ENCODE assay signal across 21 mouse cellular contexts in the genomic region with DNA sequence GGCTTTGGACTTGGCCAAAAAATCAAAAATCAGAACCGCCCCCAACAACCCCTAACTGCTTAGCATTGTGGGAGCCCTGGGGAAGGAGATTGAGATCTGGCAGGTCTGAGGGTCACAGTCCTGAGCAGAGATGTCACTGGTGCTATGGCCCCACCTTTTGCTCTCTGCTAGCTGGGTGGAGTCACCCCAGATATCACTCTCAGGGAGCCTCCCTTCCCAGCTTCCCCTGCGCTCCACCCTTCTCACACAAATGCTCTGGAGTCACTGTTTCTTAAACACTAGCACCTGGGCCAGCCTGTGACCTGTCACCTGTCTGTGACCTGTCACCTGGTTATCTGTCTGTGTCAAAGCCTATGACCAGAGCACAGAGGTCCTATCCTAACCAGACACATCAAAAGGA. TPM values are rescaled to one million over a fixed set of nuclear protein-coding genes. Genes with fewer than 3 reads are reported as not detected.
A peak's percentile ranks its signal among the peaks of the same experiment; 100 is the strongest.
DNase-seq lines count a peak whose midpoint lies in the region; ATAC-seq lines count a peak whose summit lies in the region.
"Had no signal": no experiment of that assay in that cellular context is flagged by ENCODE, and none has a peak within 500 bp of the region (broad histone marks: within the 10 kb centered on the region; RNA-seq: fewer than 3 reads in every experiment).

No protein-coding gene starts in this region.

- H3K27ac ChIP-seq in heart, embryonic 11.5 days (ENCODE audit: low read depth, low read length): no peak overlapping the region
- peak overlapping the region; percentile 4; the same call in 1 of the 2 replicates for H3K27ac ChIP-seq in liver, embryonic 12.5 days
- H3K27ac ChIP-seq in stomach, embryonic 15.5 days: no peak overlapping the region
- H3K27ac ChIP-seq: embryonic facial prominence, embryonic 12.5 days; left cerebral cortex, adult 2 months; neural tube, embryonic 12.5 days had no signal

- no peaks in the 10 kb centered on the region for H3K36me3 ChIP-seq in heart, embryonic 11.5 days (ENCODE audit: control insufficient read depth, insufficient read depth, low read length)
- no peaks in the 10 kb centered on the region for H3K36me3 ChIP-seq in liver, embryonic 12.5 days
- H3K36me3 ChIP-seq in stomach, embryonic 15.5 days: no peaks in the 10 kb centered on the region

- H3K4me3 ChIP-seq in heart, embryonic 11.5 days (ENCODE audit: low read depth, low read length): no peak overlapping the region
- H3K4me3 ChIP-seq in liver, embryonic 12.5 days: no peak overlapping the region
- H3K4me3 ChIP-seq in stomach, embryonic 15.5 days (replicated peaks): no peak overlapping the region
- H3K4me3 ChIP-seq: embryonic facial prominence, embryonic 12.5 days; left cerebral cortex, adult 2 months; neural tube, embryonic 12.5 days had no signal

- no peak overlapping the region for H3K9ac ChIP-seq in heart, embryonic 11.5 days (ENCODE audit: low read depth, low read length)
- H3K9ac ChIP-seq in liver, embryonic 12.5 days: 0 out of 2 replicates have a peak overlapping the region, but pooled peaks have one; percentile 29
- no peak overlapping the region for H3K9ac ChIP-seq in stomach, embryonic 15.5 days
- H3K9ac ChIP-seq: embryonic facial prominence, embryonic 12.5 days; forebrain, postnatal 0 days; lung, embryonic 14.5 days; neural tube, embryonic 12.5 days had no signal

- ATAC-seq in heart, embryonic 11.5 days (replicated peaks; ENCODE audit: insufficient number of reproducible peaks, low FRiP score, low TSS enrichment): 0 out of 2 replicates have a peak, but pooled peaks have one; percentile 61
- 0 out of 2 replicates have a peak, but pooled peaks have one; percentile 18 for ATAC-seq in common myeloid progenitor, adult 5-6 weeks (replicated peaks; ENCODE audit: low read depth, poor library complexity, severe bottlenecking)
- peak; percentile 96 for ATAC-seq in liver, embryonic 12.5 days
- peak; percentile 53; the same call in 1 of the 2 replicates for ATAC-seq in stomach, embryonic 15.5 days (ENCODE audit: insufficient read depth, low FRiP score, low read depth)
- ATAC-seq: forebrain, postnatal 0 days had no signal

- 76% methylated on average over 2 of the region's 2 CpGs for WGBS in heart, embryonic 11.5 days (ENCODE audit: insufficient replicate concordance)
- WGBS in liver, embryonic 12.5 days (ENCODE audit: insufficient replicate concordance): 54% methylated on average over 2 of the region's 2 CpGs
- WGBS in stomach, embryonic 15.5 days: 83% methylated on average over 2 of the region's 2 CpGs

- H3K9me3 ChIP-seq in heart, embryonic 11.5 days (replicated peaks; ENCODE audit: control insufficient read depth, low read length): no peaks in the 10 kb centered on the region
- no peaks in the 10 kb centered on the region for H3K9me3 ChIP-seq in liver, embryonic 12.5 days (replicated peaks)
- no peaks in the 10 kb centered on the region for H3K9me3 ChIP-seq in stomach, embryonic 15.5 days
- H3K9me3 ChIP-seq: embryonic facial prominence, embryonic 12.5 days; neural tube, embryonic 12.5 days had no signal

- intact Hi-C loops in heart, postnatal 36 days (cut with DNase I): no loop called here

- H3K4me1 ChIP-seq in heart, embryonic 11.5 days (ENCODE audit: control insufficient read depth, insufficient read depth, low read length): peaks cover 2% of the 10 kb centered on the region; the same call in 1 of the 2 replicates
- H3K4me1 ChIP-seq in liver, embryonic 12.5 days: peaks cover 38% of the 10 kb centered on the region
- no peaks in the 10 kb centered on the region for H3K4me1 ChIP-seq in stomach, embryonic 15.5 days
- H3K4me1 ChIP-seq: embryonic facial prominence, embryonic 12.5 days; neural tube, embryonic 12.5 days had no signal

- no peaks in the 10 kb centered on the region for H3K27me3 ChIP-seq in heart, embryonic 11.5 days (ENCODE audit: control insufficient read depth, insufficient read depth, low read length)
- H3K27me3 ChIP-seq in liver, embryonic 12.5 days (replicated peaks): peaks cover 18% of the 10 kb centered on the region
- no peaks in the 10 kb centered on the region for H3K27me3 ChIP-seq in stomach, embryonic 15.5 days (replicated peaks)
- H3K27me3 ChIP-seq: neural tube, embryonic 12.5 days had no signal

- no peak overlapping the region for H3K4me2 ChIP-seq in heart, embryonic 11.5 days
- H3K4me2 ChIP-seq in liver, embryonic 12.5 days: peak overlapping the region; percentile 51
- H3K4me2 ChIP-seq in stomach, embryonic 15.5 days: no peak overlapping the region
- H3K4me2 ChIP-seq: embryonic facial prominence, embryonic 12.5 days; lung, embryonic 14.5 days; midbrain, embryonic 11.5 days; neural tube, embryonic 12.5 days had no signal

- no peak for DNase-seq in heart, postnatal 36 days
- no peak for DNase-seq in kidney, postnatal 25 days
- DNase-seq in urinary bladder, adult 18-20 months (ENCODE audit: low spot score in 2 of 2): no peak
- DNase-seq in retina, embryonic 14.5 days (ENCODE audit: low spot score): no peak
- DNase-seq: adrenal gland, postnatal 36 days; cerebellum, adult 9-11 months; forebrain, postnatal 0 days; kidney, postnatal 4 days; layer of hippocampus, adult 9-11 months; lung, embryonic 14.5 days; lung, postnatal 36 days; right cerebral cortex, adult 18-20 months had no signal

RNA-seq across cellular contexts. Expression of gene Ncmap, which starts 6.9 kb away (rescaled TPM):
- 0.87 and 1.5 TPM in 2 replicates for polyA plus RNA-seq in heart, embryonic 11.5 days (2014; fragmentation: Nextera tagmentation; extraction: Ambion mirVana)
- under 1 TPM in 1 of 2 experiments, not detected in 1; 0.33 TPM for total RNA-seq in heart, postnatal 36 days (2021)
- total RNA-seq in common myeloid progenitor, adult 5-6 weeks (2017): not detected in 2 replicates
- 0.08 and 0.11 TPM in 2 replicates for polyA plus RNA-seq in liver, embryonic 12.5 days (2016; fragmentation: Nextera tagmentation; extraction: Ambion mirVana)
- 19.0 and 21.9 TPM in 2 replicates for polyA plus RNA-seq in stomach, embryonic 15.5 days (2015; fragmentation: Nextera tagmentation; extraction: Ambion mirVana)
- total RNA-seq: adrenal gland, postnatal 36 days; hematopoietic stem cell, adult 5-6 weeks had no signal

RNA-seq across cellular contexts. Expression of gene Rcan3, which starts 28.7 kb away (rescaled TPM):
- 10.1 and 10.4 TPM in 2 replicates for polyA plus RNA-seq in heart, embryonic 11.5 days (2014; fragmentation: Nextera tagmentation; extraction: Ambion mirVana)
- total RNA-seq in heart, postnatal 36 days (2021): 10 to 100 TPM; 10.8 to 15.0 TPM
- total RNA-seq in common myeloid progenitor, adult 5-6 weeks (2017): 6.1 and 11.1 TPM in 2 replicates
- polyA plus RNA-seq in liver, embryonic 12.5 days (2016; fragmentation: Nextera tagmentation; extraction: Ambion mirVana): 4.9 and 8.3 TPM in 2 replicates
- polyA plus RNA-seq in stomach, embryonic 15.5 days (2015; fragmentation: Nextera tagmentation; extraction: Ambion mirVana): 18.8 and 21.3 TPM in 2 replicates

RNA-seq across cellular contexts. Expression of gene Srrm1, which starts 51.8 kb away (rescaled TPM):
- 143 and 183 TPM in 2 replicates for polyA plus RNA-seq in heart, embryonic 11.5 days (2014; fragmentation: Nextera tagmentation; extraction: Ambion mirVana)
- 10 to 100 TPM; 59.1 to 69.9 TPM for total RNA-seq in heart, postnatal 36 days (2021)
- total RNA-seq in common myeloid progenitor, adult 5-6 weeks (2017): 206 and 227 TPM in 2 replicates
- polyA plus RNA-seq in liver, embryonic 12.5 days (2016; fragmentation: Nextera tagmentation; extraction: Ambion mirVana): 170 and 173 TPM in 2 replicates
- polyA plus RNA-seq in stomach, embryonic 15.5 days (2015; fragmentation: Nextera tagmentation; extraction: Ambion mirVana): 226 and 233 TPM in 2 replicates

Comparison
In these comparisons a context has a peak if more than half of its experiments do, and no peak if none do; other contexts are left out.
1. ATAC-seq: peak in every context shown above with its lines; median percentile 96 in liver, embryonic 12.5 days; 61 in heart, embryonic 11.5 days; 53 in stomach, embryonic 15.5 days; 18 in common myeloid progenitor, adult 5-6 weeks.